Mouse (Mus musculus) Muller cell, postnatal 12 days (primary cell): ENCODE data around the gene Sf3a1.

Experiments used
- DNase-seq: peaks from one replicate; pipeline ENCODE4 v3.0.0-alpha.2; 2015; ENCODE audit errors: inconsistent ontology term

Sf3a1 gene

GRCm38 (mm10) chr11:4134986-4135935, 24.9 kb upstream of the Sf3a1 start, which contains the start of gene Rnf215:
TSS of gene Rnf215 (plus strand) at chr11:4135202.
- peak; percentile 93 for DNase-seq

GRCm38 (mm10) chr11:4138964-4139363, 21.2 kb upstream of the Sf3a1 start:
- no peak for DNase-seq

- no peak for DNase-seq
These were observed 18.6 kb upstream of the Sf3a1 start for GRCm38 (mm10) chr11:4141505-4141904.

- no peak for DNase-seq
These were observed 17.8 kb upstream of the Sf3a1 start for GRCm38 (mm10) chr11:4142352-4142751.

GRCm38 (mm10) chr11:4143281-4144062, 16.7 kb upstream of the Sf3a1 start:
- DNase-seq: no peak

GRCm38 (mm10) chr11:4146381-4146780, 13.8 kb upstream of the Sf3a1 start:
- DNase-seq: no peak

GRCm38 (mm10) chr11:4147098-4147497, 13.1 kb upstream of the Sf3a1 start:
- DNase-seq: no peak

GRCm38 (mm10) chr11:4148120-4148519, 12.0 kb upstream of the Sf3a1 start:
- DNase-seq: no peak

- DNase-seq: no peak
These were observed 11.5 kb upstream of the Sf3a1 start for GRCm38 (mm10) chr11:4148536-4149156.

- DNase-seq: no peak
These were observed 10.3 kb upstream of the Sf3a1 start for GRCm38 (mm10) chr11:4149886-4150285.

GRCm38 (mm10) chr11:4153694-4154093, 6.5 kb upstream of the Sf3a1 start:
- DNase-seq: no peak

- no peak for DNase-seq
These were observed 4.5 kb upstream of the Sf3a1 start for GRCm38 (mm10) chr11:4155641-4156040.

- DNase-seq: no peak
These were observed 1.5 kb upstream of the Sf3a1 start for GRCm38 (mm10) chr11:4158676-4159075.

- DNase-seq: peak; percentile 29
These were observed 769 bp downstream of the Sf3a1 start for GRCm38 (mm10) chr11:4160758-4161480.

GRCm38 (mm10) chr11:4164701-4165100, 4.6 kb downstream of the Sf3a1 start:
- no peak for DNase-seq

- DNase-seq: no peak
These were observed 6.4 kb downstream of the Sf3a1 start for GRCm38 (mm10) chr11:4166467-4167090.

- DNase-seq: peak; percentile 72
These were observed 14.4 kb downstream of the Sf3a1 start for GRCm38 (mm10) chr11:4174586-4174985.

- DNase-seq: peak; percentile 63
These were observed 17.6 kb downstream of the Sf3a1 start for GRCm38 (mm10) chr11:4177716-4178115.

- peak; percentile 94 for DNase-seq
These were observed 21.9 kb downstream of the Sf3a1 start for GRCm38 (mm10) chr11:4182061-4182460.

- peak; percentile 77 for DNase-seq
These were observed 23.4 kb downstream of the Sf3a1 start for GRCm38 (mm10) chr11:4183511-4183910.
